ENCODE assay signal across 27 mouse cellular contexts in the genomic region with DNA sequence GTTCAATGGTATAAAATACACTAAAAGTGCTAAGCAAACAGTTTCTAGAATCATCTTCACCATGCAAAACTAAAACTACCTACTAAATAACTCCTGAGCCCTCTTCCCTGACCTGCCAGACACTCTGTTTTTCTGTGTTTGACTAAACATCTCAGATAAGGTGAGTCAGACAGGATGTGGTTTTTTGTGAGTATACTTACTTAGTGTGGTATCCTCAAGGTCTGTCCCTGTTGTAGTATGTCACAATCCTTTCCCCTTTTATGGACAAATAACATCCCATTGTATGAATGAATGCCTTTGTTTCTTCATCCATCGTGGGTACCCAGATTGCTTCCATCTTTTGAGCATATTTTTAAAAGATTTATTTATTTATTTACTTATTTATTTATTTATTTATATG. TPM values are rescaled to one million over a fixed set of nuclear protein-coding genes. Genes with fewer than 3 reads are reported as not detected.
A peak's percentile ranks its signal among the peaks of the same experiment; 100 is the strongest.
DNase-seq lines count a peak whose midpoint lies in the region; ATAC-seq and TF ChIP-seq lines count a peak whose summit lies in the region.
"Had no signal": no experiment of that assay in that cellular context is flagged by ENCODE, and none has a peak within 500 bp of the region (broad histone marks: within the 10 kb centered on the region; RNA-seq: fewer than 3 reads in every experiment).

No protein-coding gene starts in this region.

- peak; percentile 95 for DNase-seq in 416B (ENCODE audit: low read depth)
- peak; percentile 53 for DNase-seq in CD4-positive, CD25-positive, alpha-beta regulatory T cell, adult 2 months (ENCODE audit: low read depth, low spot score)
- peak; percentile 48 for DNase-seq in naive thymus-derived CD4-positive, alpha-beta T cell, adult 2 months (ENCODE audit: low read depth)
- no peak for DNase-seq in neural tube, embryonic 10.5 days (ENCODE audit: extremely low spot score, low spot score)
- DNase-seq in right cerebral cortex, postnatal 36 days (ENCODE audit: low spot score in 2 of 2), result no peak
- no peak for DNase-seq in thymus, adult 2 months
- DNase-seq: adrenal gland, adult 2 months; adrenal gland, postnatal 36 days; cerebellum, adult 2 months; cerebellum, postnatal 14 days; forebrain, postnatal 0 days; kidney, adult 9 months; kidney, postnatal 10 days; layer of hippocampus, adult 9-11 months; lung, embryonic 14.5 days; midbrain, embryonic 14.5 days; right cerebral cortex, adult 18-20 months; thymus, postnatal 14 days had no signal

- H3K4me3 ChIP-seq in thymus, adult 2 months (ENCODE audit: control insufficient read depth, insufficient read depth, low read length), result no peak overlapping the region
- H3K4me3 ChIP-seq: forebrain, embryonic 12.5 days; left cerebral cortex, adult 2 months; limb, embryonic 12.5 days; liver, embryonic 15.5 days; neural tube, embryonic 12.5 days had no signal

- H3K27me3 ChIP-seq in thymus, adult 2 months (ENCODE audit: control insufficient read depth, insufficient read depth, low read length), result no peaks in the 10 kb centered on the region
- H3K27me3 ChIP-seq: forebrain, embryonic 12.5 days; limb, embryonic 12.5 days; liver, embryonic 15.5 days; neural tube, embryonic 12.5 days had no signal

- WGBS in thymus, adult 2 months, result 75% methylated on average over 1 of the region's 1 CpGs

- peak; percentile 98 for ATAC-seq in activated CD4-positive, CD25-positive, alpha-beta regulatory T cell, adult 4 months
- ATAC-seq: forebrain, postnatal 0 days; hindbrain, postnatal 0 days; intestine, postnatal 0 days had no signal

- H3K36me3 ChIP-seq in thymus, adult 2 months (ENCODE audit: control insufficient read depth, insufficient read depth, low read length), result no peaks in the 10 kb centered on the region
- H3K36me3 ChIP-seq: forebrain, embryonic 12.5 days; G1E; limb, embryonic 12.5 days; liver, embryonic 15.5 days; neural tube, embryonic 12.5 days had no signal

- H3K4me1 ChIP-seq in thymus, adult 2 months (replicated peaks; ENCODE audit: control insufficient read depth, insufficient read depth, low read length), result peaks cover 5% of the 10 kb centered on the region
- H3K4me1 ChIP-seq: forebrain, embryonic 12.5 days; limb, embryonic 12.5 days; liver, embryonic 15.5 days; neural tube, embryonic 12.5 days had no signal

- no peak for TF ChIP-seq CTCF in thymus, adult 2 months (IDR thresholded peaks at IDR 0.05; ENCODE audit: borderline replicate concordance, control insufficient read depth, extremely low read depth, insufficient read depth, low read length, poor library complexity)

- no peak for TF ChIP-seq POLR2A in thymus, adult 2 months (IDR thresholded peaks at IDR 0.05; ENCODE audit: control insufficient read depth, extremely low read depth, insufficient read depth, low read length, poor library complexity)

- H3K27ac ChIP-seq in thymus, adult 2 months (ENCODE audit: control insufficient read depth, insufficient read depth, low read length), result no peak overlapping the region
- H3K27ac ChIP-seq: forebrain, embryonic 12.5 days; hindbrain, postnatal 0 days; left cerebral cortex, adult 2 months; limb, embryonic 12.5 days; liver, embryonic 15.5 days; neural tube, embryonic 12.5 days had no signal

RNA-seq across cellular contexts. Expression of gene Ube2q2, which starts 22.4 kb away (rescaled TPM):
- polyA plus RNA-seq in activated CD4-positive, CD25-positive, alpha-beta regulatory T cell, adult 4 months (2017; shearing (Covaris generic)), result 10 to 100 TPM in 1 of 2 experiments, 1 to 10 TPM in 1; 9.3 to 13.0 TPM
- polyA plus RNA-seq in thymus, adult 2 months (2012; rRNA removed), result 9.7 and 12.2 TPM in 2 replicates

Comparison
In these comparisons a context has a peak if more than half of its experiments do, and no peak if none do; other contexts are left out.
1. DNase-seq: peak in 416B (single experiment), CD4-positive, CD25-positive, alpha-beta regulatory T cell, adult 2 months (single experiment) and naive thymus-derived CD4-positive, alpha-beta T cell, adult 2 months (single experiment); none in neural tube, embryonic 10.5 days (single experiment), right cerebral cortex, postnatal 36 days (0 of 2) and thymus, adult 2 months (single experiment).